Mouse (Mus musculus): ENCODE results near the gene 1700011L22Rik.

GRCm38 (mm10) chr8:79165276-79165675 lies 83.1 kb downstream of the 1700011L22Rik start:
- TF ChIP-seq CTCF (IDR thresholded peaks at IDR 0.05; ENCODE audit: extremely low read depth, insufficient read length, insufficient replicate concordance, low read depth, low read length): no peak
- TF ChIP-seq POLR2A (IDR thresholded peaks at IDR 0.05; ENCODE audit: low read depth, low read length): no peak

All from small intestine, adult 2 months (tissue).